Comparison of ENCODE assay signal across 16 mouse cellular contexts in genomic region chr4:80922654-80923053, GRCm38 (mm10). TPM values are rescaled to one million over a fixed set of nuclear protein-coding genes. Genes with fewer than 3 reads are reported as not detected.
"Had no signal": no experiment of that assay in that cellular context is flagged by ENCODE, and none has a peak within 500 bp of the region (broad histone marks: within the 10 kb centered on the region; RNA-seq: fewer than 3 reads in every experiment).

No protein-coding gene starts in this region.

- H3K36me3 ChIP-seq: neural tube, embryonic 15.5 days; stomach, embryonic 15.5 days had no signal

- H3K4me1 ChIP-seq: neural tube, embryonic 15.5 days; stomach, embryonic 15.5 days had no signal

- H3K9ac ChIP-seq: neural tube, embryonic 15.5 days; stomach, embryonic 15.5 days had no signal

- H3K4me3 ChIP-seq: neural tube, embryonic 15.5 days; stomach, embryonic 15.5 days had no signal

- H3K4me2 ChIP-seq: neural tube, embryonic 15.5 days; stomach, embryonic 15.5 days had no signal

- DNase-seq: retina, postnatal 1 day; right cerebral cortex, adult 18-20 months; right cerebral cortex, postnatal 14 days; right cerebral cortex, postnatal 25 days; right cerebral cortex, postnatal 4 days; spleen, adult 18-20 months; thymus, adult 18-20 months; thymus, adult 2 months; thymus, postnatal 14 days; thymus, postnatal 25 days; thymus, postnatal 36 days; thymus, postnatal 4 days had no signal

- H3K27ac ChIP-seq: neural tube, embryonic 15.5 days; stomach, embryonic 15.5 days; stomach, postnatal 0 days had no signal

- H3K9me3 ChIP-seq: neural tube, embryonic 15.5 days; stomach, embryonic 15.5 days had no signal

- H3K27me3 ChIP-seq: neural tube, embryonic 15.5 days; stomach, embryonic 15.5 days had no signal

RNA-seq across cellular contexts. Expression of gene Lurap1l, which starts 12.2 kb away (rescaled TPM):
- total RNA-seq: neutrophil, adult 5-6 weeks had no signal
